Mouse (Mus musculus): ENCODE measurements around the gene Iqsec1.
A peak's percentile ranks its signal among the peaks of the same experiment; 100 is the strongest.

Gene Iqsec1

GRCm38 (mm10) chr6:90988648-90989317 lies at the start of gene Iqsec1:
Gene Iqsec1, minus strand, starts transcription at chr6:90988685.
- DNase-seq (ENCODE audit: low read depth in 1 of 2, low spot score in 2 of 2), result peak; percentile 15 to 19

- no peak for DNase-seq (ENCODE audit: low read depth in 1 of 2, low spot score in 2 of 2)
Measured at GRCm38 (mm10) chr6:91028256-91028655, 39.8 kb upstream of the Iqsec1 start.

- no peak for DNase-seq (ENCODE audit: low read depth in 1 of 2, low spot score in 2 of 2)
Measured at GRCm38 (mm10) chr6:91020810-91021209, 32.3 kb upstream of the Iqsec1 start.

- no peak for DNase-seq (ENCODE audit: low read depth in 1 of 2, low spot score in 2 of 2)
Measured at GRCm38 (mm10) chr6:91016600-91017230, 28.2 kb upstream of the Iqsec1 start.

- DNase-seq (ENCODE audit: low read depth in 1 of 2, low spot score in 2 of 2), result no peak
Measured at GRCm38 (mm10) chr6:91014198-91014958, 25.9 kb upstream of the Iqsec1 start.

- no peak for DNase-seq (ENCODE audit: low read depth in 1 of 2, low spot score in 2 of 2)
Measured at GRCm38 (mm10) chr6:91012458-91012857, 24.0 kb upstream of the Iqsec1 start.

GRCm38 (mm10) chr6:91011568-91011967 lies 23.1 kb upstream of the Iqsec1 start:
- DNase-seq (ENCODE audit: low read depth in 1 of 2, low spot score in 2 of 2), result no peak

GRCm38 (mm10) chr6:91008284-91008830 lies 19.9 kb upstream of the Iqsec1 start:
- DNase-seq (ENCODE audit: low read depth in 1 of 2, low spot score in 2 of 2), result no peak

GRCm38 (mm10) chr6:91007207-91007606 lies 18.7 kb upstream of the Iqsec1 start:
- no peak for DNase-seq (ENCODE audit: low read depth in 1 of 2, low spot score in 2 of 2)

GRCm38 (mm10) chr6:91004157-91004556 lies 15.7 kb upstream of the Iqsec1 start:
- DNase-seq (ENCODE audit: low read depth in 1 of 2, low spot score in 2 of 2), result no peak

GRCm38 (mm10) chr6:91003310-91003995 lies 15.0 kb upstream of the Iqsec1 start:
- DNase-seq (ENCODE audit: low read depth in 1 of 2, low spot score in 2 of 2), result no peak

GRCm38 (mm10) chr6:91001566-91001965 lies 13.1 kb upstream of the Iqsec1 start:
- DNase-seq (ENCODE audit: low read depth in 1 of 2, low spot score in 2 of 2), result no peak

- no peak for DNase-seq (ENCODE audit: low read depth in 1 of 2, low spot score in 2 of 2)
Measured at GRCm38 (mm10) chr6:91000819-91001525, 12.5 kb upstream of the Iqsec1 start.

- no peak for DNase-seq (ENCODE audit: low read depth in 1 of 2, low spot score in 2 of 2)
Measured at GRCm38 (mm10) chr6:90999176-90999575, 10.7 kb upstream of the Iqsec1 start.

GRCm38 (mm10) chr6:90997025-90997424 lies 8.5 kb upstream of the Iqsec1 start:
- DNase-seq (ENCODE audit: low read depth in 1 of 2, low spot score in 2 of 2), result no peak

GRCm38 (mm10) chr6:90996181-90996580 lies 7.7 kb upstream of the Iqsec1 start:
- DNase-seq (ENCODE audit: low read depth in 1 of 2, low spot score in 2 of 2), result no peak

- DNase-seq (ENCODE audit: low read depth in 1 of 2, low spot score in 2 of 2), result no peak
Measured at GRCm38 (mm10) chr6:90988299-90988625, 223 bp downstream of the Iqsec1 start.

- no peak for DNase-seq (ENCODE audit: low read depth in 1 of 2, low spot score in 2 of 2)
Measured at GRCm38 (mm10) chr6:90987561-90988298, 755 bp downstream of the Iqsec1 start.

- no peak for DNase-seq (ENCODE audit: low read depth in 1 of 2, low spot score in 2 of 2)
Measured at GRCm38 (mm10) chr6:90984101-90984500, 4.4 kb downstream of the Iqsec1 start.

- DNase-seq (ENCODE audit: low read depth in 1 of 2, low spot score in 2 of 2), result no peak
Measured at GRCm38 (mm10) chr6:90974279-90974678, 14.2 kb downstream of the Iqsec1 start.

All from monocyte, adult 2 months (primary cell).